Mouse (Mus musculus) embryonic facial prominence, embryonic 11.5 days (tissue): ENCODE data around the gene Rpl36-ps4. TPM values are rescaled to one million over a fixed set of nuclear protein-coding genes. Genes with fewer than 3 reads are reported as not detected.

ENCODE experiments used
- polyA plus RNA-seq: library from polyadenylated mRNA; unstranded; fragments of >200 nt; fragmentation: Nextera tagmentation; extraction: Ambion mirVana; gene quantifications from 2 replicates; pipeline ENCODE4 v1.2.1, GENCODE M21; 2014

Gene Rpl36-ps4
- polyA plus RNA-seq, 1 experiment from 2014 or later: not detected

Other genes with a start within 250 kb of the Rpl36-ps4 start
- 93.7 and 96.1 TPM in 2 replicates for gene Msh2, start 248.6 kb upstream of the Rpl36-ps4 start, polyA plus RNA-seq
- gene Kcnk12, start 123.0 kb upstream of the Rpl36-ps4 start, polyA plus RNA-seq: 0.45 and 0.66 TPM in 2 replicates
- gene Msh6, start 54.1 kb downstream of the Rpl36-ps4 start, polyA plus RNA-seq: 88.7 and 99.0 TPM in 2 replicates
- 31.5 and 36.4 TPM in 2 replicates for gene Fbxo11, start 144.3 kb downstream of the Rpl36-ps4 start, polyA plus RNA-seq